Mouse (Mus musculus) heart, embryonic 14.5 days (tissue): ENCODE measurements around the gene Agap3. TPM values are rescaled to one million over a fixed set of nuclear protein-coding genes. Genes with fewer than 3 reads are reported as not detected.

Experiments used
- ATAC-seq: fragments of 200-750 bp; cut with Nextera tagmentation; 2 replicates; pipeline ENCODE4 v1.8.0; 2017; ENCODE audit warnings: low read depth, moderate TSS enrichment; ENCODE audit not compliant: insufficient number of reproducible peaks, insufficient read depth, low FRiP score
- H3K27ac ChIP-seq, 2 experiments: fragments of 200-500 bp in 1 of 2; fragments of 300-500 bp in 1 of 2; sonication (generic) in 1 of 2; replicated peaks in 1 of 2; 2 replicates each; pipeline ENCODE4 v1.5.1; 2012 to 2014; ENCODE audit warnings: low read depth in 2 of 2, low read length in 2 of 2, control low read depth in 1 of 2, mild to moderate bottlenecking in 1 of 2, mixed read lengths in 1 of 2; ENCODE audit not compliant: control insufficient read depth in 1 of 2, insufficient read depth in 1 of 2
- H3K27me3 ChIP-seq: fragments of 300-500 bp; sonication (generic); 2 replicates; pipeline ENCODE4 v1.6.1; 2014; ENCODE audit warnings: mild to moderate bottlenecking, low read length, control low read depth; ENCODE audit not compliant: control insufficient read depth, insufficient read depth
- H3K36me3 ChIP-seq: fragments of 300-500 bp; sonication (generic); 2 replicates; pipeline ENCODE4 v1.6.1; 2014; ENCODE audit warnings: mild to moderate bottlenecking, control low read depth, low read length, mixed read lengths; ENCODE audit not compliant: control insufficient read depth, insufficient read depth
- H3K4me1 ChIP-seq, 2 experiments: fragments of 200-500 bp in 1 of 2; fragments of 300-500 bp in 1 of 2; sonication (generic) in 1 of 2; 2 replicates each; pipeline ENCODE4 v1.6.1; 2012 to 2014; ENCODE audit warnings: low read length in 2 of 2, control low read depth in 1 of 2, mixed read lengths in 1 of 2; ENCODE audit not compliant: control insufficient read depth in 2 of 2, insufficient read depth in 2 of 2
- H3K4me2 ChIP-seq: fragments of 300-500 bp; sonication (generic); 2 replicates; pipeline ENCODE4 v1.6.1; 2014; ENCODE audit warnings: mild to moderate bottlenecking, low read length
- H3K4me3 ChIP-seq, 2 experiments: fragments of 200-500 bp in 1 of 2; fragments of 300-500 bp in 1 of 2; sonication (generic) in 1 of 2; 2 replicates each; pipeline ENCODE4 v1.5.1; 2012 to 2014; ENCODE audit warnings: low read length in 2 of 2, mild to moderate bottlenecking in 2 of 2, control low read depth in 1 of 2, low read depth in 1 of 2, moderate library complexity in 1 of 2; ENCODE audit not compliant: control insufficient read depth in 1 of 2, insufficient read depth in 1 of 2
- H3K9ac ChIP-seq: fragments of 300-500 bp; sonication (generic); 2 replicates; pipeline ENCODE4 v1.6.1; 2014; ENCODE audit warnings: mild to moderate bottlenecking, low read length
- H3K9me3 ChIP-seq: fragments of 300-500 bp; sonication (generic); 2 replicates; pipeline ENCODE4 v1.6.1; 2016; ENCODE audit warnings: low read length, control low read depth; ENCODE audit not compliant: control insufficient read depth
- WGBS: fragments of 180-500 bp; shearing (Covaris S2); extraction: QIAGEN DNeasy Blood & Tissue Kit; methylation state at CpG from one replicate; pipeline ENCODE4 v1.1.7; 2014; 5-methylcytosine and 5-hydroxymethylcytosine counted together
- polyA plus RNA-seq: library from polyadenylated mRNA; unstranded; fragments of >200 nt; fragmentation: Nextera tagmentation; extraction: Ambion mirVana; gene quantifications from 2 replicates; pipeline ENCODE4 v1.2.1, GENCODE M21; 2014

The Agap3 gene
- polyA plus RNA-seq, 1 experiment from 2014 or later = 36.7 TPM

DNA sequence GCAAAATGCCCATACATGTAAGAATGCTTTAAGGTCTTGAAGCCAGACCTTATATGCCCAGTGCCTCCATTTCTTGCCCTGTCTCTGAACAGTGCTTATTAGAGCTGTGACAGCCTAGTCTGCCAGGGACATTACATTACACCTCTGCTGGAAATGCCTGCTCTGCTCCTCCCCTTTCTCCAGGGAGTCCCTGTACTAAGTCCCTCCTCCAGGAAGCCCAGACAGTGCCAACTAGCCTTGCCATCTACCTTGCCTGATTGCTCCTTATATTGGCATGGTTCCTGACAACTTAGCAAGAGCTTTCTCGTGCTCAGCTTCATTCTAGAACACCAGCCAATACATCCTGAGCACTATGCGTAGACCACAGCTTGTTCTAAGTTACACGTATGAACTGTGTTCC, 83.8 kb downstream of the Agap3 start:
- H3K36me3 ChIP-seq = no peaks in the 10 kb centered on the region; the same call in 1 of the 2 replicates
- H3K27me3 ChIP-seq = peaks cover 14% of the 10 kb centered on the region
- no peak overlapping the region for H3K4me2 ChIP-seq
- peaks cover 8 to 15% of the 10 kb centered on the region in 2 experiments; a peak in 2 of 4 replicates for H3K4me1 ChIP-seq
- no peak overlapping the region for H3K27ac ChIP-seq
- H3K4me3 ChIP-seq = no peak overlapping the region
- no peak for ATAC-seq
- 81% methylated on average over 3 of the region's 3 CpGs for WGBS
- H3K9ac ChIP-seq = no peak overlapping the region
- no peaks in the 10 kb centered on the region for H3K9me3 ChIP-seq

DNA sequence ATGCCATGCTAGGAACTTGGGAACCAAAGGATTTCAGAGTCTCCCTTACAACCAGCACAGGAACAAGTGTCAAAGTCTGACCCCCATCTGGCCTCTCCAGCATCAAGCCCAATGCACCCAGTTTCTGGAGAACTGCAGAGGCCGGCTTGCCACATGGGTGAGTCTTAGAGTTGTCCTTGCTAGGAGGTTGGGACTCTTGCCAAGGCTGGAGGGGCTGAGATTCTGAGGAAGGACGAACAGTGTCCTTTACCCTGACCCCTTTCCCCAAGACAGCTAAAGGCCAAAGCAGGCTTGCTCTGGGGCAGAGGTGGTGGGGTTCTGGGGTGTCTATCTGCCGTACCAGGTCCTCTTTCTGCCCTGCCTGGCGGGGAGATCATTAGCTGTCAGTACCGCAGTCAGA, 84.5 kb downstream of the Agap3 start:
- peaks cover 13 to 22% of the 10 kb centered on the region in 2 experiments for H3K4me1 ChIP-seq
- H3K36me3 ChIP-seq = no peaks in the 10 kb centered on the region; the same call in 1 of the 2 replicates
- no peak overlapping the region for H3K9ac ChIP-seq
- no peak overlapping the region for H3K4me2 ChIP-seq
- H3K27me3 ChIP-seq = peaks cover 6% of the 10 kb centered on the region
- ATAC-seq = no peak
- H3K4me3 ChIP-seq = no peak overlapping the region
- H3K27ac ChIP-seq = no peak overlapping the region
- WGBS = 74% methylated on average over 5 of the region's 5 CpGs
- no peaks in the 10 kb centered on the region for H3K9me3 ChIP-seq

DNA sequence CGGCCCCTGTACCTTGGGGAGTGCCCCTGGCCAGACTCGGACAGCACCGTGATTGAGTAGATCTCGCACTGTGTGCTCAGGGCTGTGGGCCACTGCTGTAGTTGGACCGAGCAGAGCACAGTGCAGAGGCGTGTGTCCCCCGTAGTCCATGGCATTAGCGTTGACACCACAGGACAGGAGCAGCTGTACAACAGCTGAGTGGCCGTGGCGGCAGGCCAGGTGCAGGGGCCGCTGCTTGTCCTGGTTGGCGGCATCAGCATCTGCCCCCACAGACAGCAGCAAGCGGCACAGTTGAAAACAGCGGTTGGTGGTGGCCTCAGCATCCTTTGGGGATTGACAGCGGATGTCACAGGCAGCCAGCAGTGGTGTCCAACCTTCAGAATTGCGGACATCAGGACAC, 85.6 kb downstream of the Agap3 start:
- Histone ChIP-seq H3K9ac (no peak overlapping the region), H3K27ac (no peak overlapping the region), H3K36me3 (no peaks in the 10 kb centered on the region; the same call in 1 of the 2 replicates), H3K27me3 (peaks cover 3% of the 10 kb centered on the region; the same call in 1 of the 2 replicates), H3K4me3 (no peak overlapping the region), H3K4me1 (peaks cover 13 to 24% of the 10 kb centered on the region in 2 experiments), H3K4me2 (no peak overlapping the region), H3K9me3 (no peaks in the 10 kb centered on the region)
- ATAC-seq = no peak
- 62% methylated on average over 16 of the region's 16 CpGs for WGBS

DNA sequence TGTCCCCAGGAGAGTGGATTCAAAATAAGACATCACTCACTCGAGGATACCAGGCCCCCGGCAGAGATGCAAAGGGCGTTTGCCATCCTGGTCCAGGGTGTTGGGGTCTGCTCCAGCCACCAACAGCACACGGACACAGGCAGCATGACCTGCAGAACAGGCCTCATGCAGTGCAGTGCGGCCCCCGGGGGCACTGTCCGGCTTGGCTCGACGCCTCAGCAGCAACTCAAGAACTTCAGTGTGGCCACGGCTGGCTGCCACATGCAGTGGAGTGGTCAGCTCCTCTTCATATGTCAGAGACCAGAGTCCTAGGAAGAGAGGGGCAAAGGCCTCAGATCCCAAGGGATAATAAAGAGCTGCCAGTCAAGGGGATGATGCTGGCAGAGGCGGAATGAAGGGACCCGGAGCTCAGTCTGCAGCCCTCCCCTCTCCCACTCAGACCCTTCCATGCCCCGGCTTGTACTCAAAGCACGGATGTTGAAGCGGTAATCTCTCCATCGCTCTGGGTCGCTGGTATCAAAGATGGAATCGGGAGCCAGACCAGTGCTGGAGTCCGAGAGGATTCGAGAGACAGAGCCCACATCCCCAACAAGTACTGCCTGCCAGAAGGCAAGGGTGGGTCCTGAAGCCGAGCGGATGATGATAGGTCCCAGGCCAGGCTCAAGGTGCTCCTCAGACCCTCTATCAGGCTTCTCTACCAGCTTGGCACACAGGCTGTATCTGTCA, 87.8 kb downstream of the Agap3 start:
- no peak for ATAC-seq
- H3K4me2 ChIP-seq = peak overlapping the region; percentile 76
- H3K27ac ChIP-seq = peak overlapping the region; percentile 66 to 85
- H3K9me3 ChIP-seq = no peaks in the 10 kb centered on the region
- WGBS = 74% methylated on average over 22 of the region's 22 CpGs
- H3K36me3 ChIP-seq = no peaks in the 10 kb centered on the region; the same call in 1 of the 2 replicates
- peaks cover 13 to 24% of the 10 kb centered on the region in 2 experiments for H3K4me1 ChIP-seq
- peak overlapping the region in 1 of 2 experiments; percentile 33; a peak in 3 of 4 replicates for H3K4me3 ChIP-seq
- H3K9ac ChIP-seq = peak overlapping the region; percentile 70
- no peaks in the 10 kb centered on the region for H3K27me3 ChIP-seq

DNA sequence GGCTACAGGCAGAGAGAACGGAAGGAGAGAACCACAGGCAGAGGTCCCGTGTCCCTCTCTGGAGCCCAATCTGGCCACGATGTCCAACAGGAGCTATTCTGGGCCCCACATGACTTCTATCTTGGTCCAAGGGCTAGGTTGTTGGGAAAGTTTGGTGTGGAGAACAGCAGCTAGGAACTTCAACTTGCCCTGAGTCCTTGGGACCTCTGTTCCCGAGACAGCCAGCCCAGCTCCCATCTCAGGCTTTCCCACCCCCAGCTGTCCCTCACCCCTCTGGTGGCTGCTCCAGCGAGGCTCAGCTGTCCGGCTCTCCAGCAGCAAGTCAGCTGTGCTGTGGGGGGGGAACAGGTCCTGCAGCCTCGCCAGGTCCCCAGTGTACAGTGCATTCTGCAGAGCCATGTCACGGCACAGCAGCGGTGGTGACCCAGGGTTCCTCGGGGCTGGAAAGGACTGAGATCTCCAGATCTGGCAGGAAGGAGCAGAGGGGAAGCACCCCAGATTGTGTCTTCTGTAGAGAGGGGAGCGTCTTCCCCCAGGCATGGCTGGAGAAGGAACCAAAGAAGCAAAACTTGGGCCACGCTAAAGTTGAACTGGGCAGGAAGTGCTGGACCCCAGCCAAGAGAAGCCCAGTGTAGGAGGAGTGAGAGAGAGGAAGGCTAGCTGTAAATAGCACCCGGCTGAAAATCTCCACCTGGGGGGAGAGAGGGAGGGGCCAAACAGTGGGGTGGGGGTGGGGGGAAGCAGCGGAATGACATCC, 88.6 kb downstream of the Agap3 start, which contains the start of gene Asb10:
Gene Asb10 (minus strand): TSS at position 592 of the 757 bp plus-strand sequence.
- Histone ChIP-seq H3K4me1 (peaks cover 13 to 24% of the 10 kb centered on the region in 2 experiments), H3K9ac (peak within 1 kb of the TSS; percentile 70), H3K4me2 (peak within 1 kb of the TSS; percentile 76), H3K36me3 (no peaks in the 10 kb centered on the region; the same call in 1 of the 2 replicates), H3K27me3 (no peaks in the 10 kb centered on the region), H3K9me3 (no peaks in the 10 kb centered on the region), H3K27ac (peak within 1 kb of the TSS; percentile 66 to 85), H3K4me3 (peak within 1 kb of the TSS; percentile 33 to 36)
- WGBS = 6% methylated on average over 14 of the region's 14 CpGs
- peak; percentile 71 for ATAC-seq

DNA sequence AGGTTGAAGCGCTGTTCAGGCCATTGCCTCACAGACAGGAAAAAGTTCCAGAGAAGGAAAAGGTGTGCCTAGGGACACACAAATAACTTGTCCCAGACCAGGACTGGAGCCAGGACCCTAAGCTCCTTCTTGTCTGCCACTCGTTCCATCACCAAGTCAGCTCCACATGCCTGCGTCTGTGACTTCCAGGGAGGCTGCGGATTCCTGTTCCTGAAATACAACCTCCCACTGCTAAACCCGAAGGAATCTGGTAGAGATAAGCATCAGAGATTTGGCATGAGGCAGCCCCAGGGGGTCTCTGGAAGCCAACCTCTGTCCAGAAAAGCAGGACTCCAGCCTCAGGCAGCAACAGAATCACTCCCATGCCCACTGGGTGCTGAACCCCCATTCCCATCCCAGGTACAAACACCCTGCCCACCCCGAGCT, 89.2 kb downstream of the Agap3 start:
- Histone ChIP-seq H3K9me3 (no peaks in the 10 kb centered on the region), H3K4me1 (peaks cover 13 to 24% of the 10 kb centered on the region in 2 experiments), H3K4me2 (peak overlapping the region; percentile 76), H3K4me3 (peak overlapping the region in 1 of 2 experiments; percentile 33; a peak in 2 of 4 replicates), H3K27ac (peak overlapping the region; percentile 42 to 85; a peak in 3 of 4 replicates), H3K27me3 (no peaks in the 10 kb centered on the region), H3K36me3 (no peaks in the 10 kb centered on the region; the same call in 1 of the 2 replicates), H3K9ac (peak overlapping the region; percentile 70)
- WGBS = 4% methylated on average over 6 of the region's 6 CpGs
- no peak for ATAC-seq

DNA sequence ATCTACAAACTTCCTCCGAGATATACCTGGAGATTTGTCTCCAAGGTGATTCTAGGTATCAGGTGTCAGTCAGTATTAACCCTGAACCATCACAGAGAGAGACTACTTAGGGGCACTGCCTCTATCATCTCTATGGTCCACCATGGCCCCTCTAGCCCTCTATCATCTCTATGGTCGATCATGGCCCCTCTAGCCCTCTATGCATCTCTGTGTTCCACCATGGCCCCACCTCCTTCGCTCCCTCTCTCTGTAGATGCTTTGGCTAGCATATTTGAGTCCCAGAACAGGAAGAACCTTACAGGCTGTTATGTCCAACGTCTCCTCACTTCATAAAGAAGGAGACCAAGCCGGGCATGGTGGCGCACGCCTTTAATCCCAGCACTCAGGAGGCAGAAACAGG, 90.7 kb downstream of the Agap3 start:
- H3K9ac ChIP-seq = no peak overlapping the region
- H3K4me1 ChIP-seq = peaks cover 13 to 24% of the 10 kb centered on the region in 2 experiments
- no peak overlapping the region for H3K4me3 ChIP-seq
- H3K27ac ChIP-seq = no peak overlapping the region
- 74% methylated on average over 7 of the region's 7 CpGs for WGBS
- ATAC-seq = no peak
- no peaks in the 10 kb centered on the region for H3K9me3 ChIP-seq
- no peaks in the 10 kb centered on the region; the same call in 1 of the 2 replicates for H3K36me3 ChIP-seq
- no peaks in the 10 kb centered on the region for H3K27me3 ChIP-seq
- no peak overlapping the region for H3K4me2 ChIP-seq
